Mouse (Mus musculus): ENCODE measurements at regions not wholly inside any gene's neighbourhood (a gene's known extent, or its start where the extent isn't known, plus 50 kb on each side); places are given as distances from the start of the nearest gene placed in this dataset.

- Histone ChIP-seq H3K4me1 (ENCODE audit: control insufficient read depth, insufficient read depth, low read length) (no peaks in the 10 kb centered on the region), H3K4me3 (replicated peaks; ENCODE audit: insufficient read depth, low read depth, low read length) (no peak overlapping the region), H3K27me3 (ENCODE audit: control insufficient read depth, insufficient read depth, low read length) (no peaks in the 10 kb centered on the region), H3K27ac (ENCODE audit: insufficient read depth, low read length) (no peak overlapping the region)
- no peak for DNase-seq
- 42% methylated on average over 2 of the region's 2 CpGs for whole genome bisulfite sequencing
- TF ChIP-seq POLR2A (IDR thresholded peaks at IDR 0.05; ENCODE audit: borderline replicate concordance, insufficient read depth, low read length): no peak
- TF ChIP-seq CTCF (IDR thresholded peaks at IDR 0.05; ENCODE audit: borderline replicate concordance, insufficient read depth, low read depth, low read length): no peak
These were observed 417.3 kb upstream of the Ccnh start for GRCm38 (mm10) chr13:84771956-84772355.

GRCm38 (mm10) chr13:84783017-84783937 is 405.9 kb upstream of the Ccnh start:
- TF ChIP-seq CTCF (IDR thresholded peaks at IDR 0.05; ENCODE audit: borderline replicate concordance, insufficient read depth, low read depth, low read length): no peak
- TF ChIP-seq POLR2A (IDR thresholded peaks at IDR 0.05; ENCODE audit: borderline replicate concordance, insufficient read depth, low read length): no peak
- no peak overlapping the region for H3K27ac ChIP-seq (ENCODE audit: insufficient read depth, low read length)
- WGBS: 16% methylated on average over 4 of the region's 4 CpGs

GRCm38 (mm10) chr13:84804241-84804980 is 384.8 kb upstream of the Ccnh start:
- H3K4me1 ChIP-seq (ENCODE audit: control insufficient read depth, insufficient read depth, low read length): no peaks in the 10 kb centered on the region
- no peaks in the 10 kb centered on the region for H3K27me3 ChIP-seq (ENCODE audit: control insufficient read depth, insufficient read depth, low read length)
- DNase-seq: no peak
- TF ChIP-seq POLR2A (IDR thresholded peaks at IDR 0.05; ENCODE audit: borderline replicate concordance, insufficient read depth, low read length): no peak
- TF ChIP-seq CTCF (IDR thresholded peaks at IDR 0.05; ENCODE audit: borderline replicate concordance, insufficient read depth, low read depth, low read length): no peak
- 76% methylated on average over 3 of the region's 3 CpGs for WGBS
- no peak overlapping the region for H3K27ac ChIP-seq (ENCODE audit: insufficient read depth, low read length)
- H3K4me3 ChIP-seq (replicated peaks; ENCODE audit: insufficient read depth, low read depth, low read length): no peak overlapping the region

More at GRCm38 (mm10) chr13:84783017-84783937, 405.9 kb upstream of the Ccnh start:
- peak in 1 of 2 experiments; percentile 34 for DNase-seq
- no peaks in the 10 kb centered on the region for H3K27me3 ChIP-seq (ENCODE audit: control insufficient read depth, insufficient read depth, low read length)
- H3K4me1 ChIP-seq (ENCODE audit: control insufficient read depth, insufficient read depth, low read length): no peaks in the 10 kb centered on the region
- H3K4me3 ChIP-seq (replicated peaks; ENCODE audit: insufficient read depth, low read depth, low read length): no peak overlapping the region

GRCm38 (mm10) chr13:84805190-84805589 is 384.0 kb upstream of the Ccnh start:
- H3K4me1 ChIP-seq (ENCODE audit: control insufficient read depth, insufficient read depth, low read length): no peaks in the 10 kb centered on the region
- H3K27me3 ChIP-seq (ENCODE audit: control insufficient read depth, insufficient read depth, low read length): no peaks in the 10 kb centered on the region
- no peak for DNase-seq
- H3K4me3 ChIP-seq (replicated peaks; ENCODE audit: insufficient read depth, low read depth, low read length): no peak overlapping the region
- H3K27ac ChIP-seq (ENCODE audit: insufficient read depth, low read length): no peak overlapping the region
- TF ChIP-seq POLR2A (IDR thresholded peaks at IDR 0.05; ENCODE audit: borderline replicate concordance, insufficient read depth, low read length) (no peak), CTCF (IDR thresholded peaks at IDR 0.05; ENCODE audit: borderline replicate concordance, insufficient read depth, low read depth, low read length) (no peak)
- 16% methylated on average over 4 of the region's 4 CpGs for WGBS

- WGBS: 97% methylated on average over 3 of the region's 3 CpGs
- no peak for TF ChIP-seq POLR2A (IDR thresholded peaks at IDR 0.05; ENCODE audit: borderline replicate concordance, insufficient read depth, low read length)
- no peak for TF ChIP-seq CTCF (IDR thresholded peaks at IDR 0.05; ENCODE audit: borderline replicate concordance, insufficient read depth, low read depth, low read length)
- DNase-seq: no peak
These were observed 379.6 kb upstream of the Ccnh start for GRCm38 (mm10) chr13:84809605-84810004.

More at GRCm38 (mm10) chr13:84809605-84810004, 379.6 kb upstream of the Ccnh start:
- Histone ChIP-seq H3K4me3 (replicated peaks; ENCODE audit: insufficient read depth, low read depth, low read length) (no peak overlapping the region), H3K27me3 (ENCODE audit: control insufficient read depth, insufficient read depth, low read length) (no peaks in the 10 kb centered on the region), H3K4me1 (ENCODE audit: control insufficient read depth, insufficient read depth, low read length) (no peaks in the 10 kb centered on the region), H3K27ac (ENCODE audit: insufficient read depth, low read length) (no peak overlapping the region)
